Mouse (Mus musculus) forebrain, embryonic 16.5 days (tissue): ENCODE measurements at regions not wholly inside any gene's neighbourhood (a gene's known extent, or its start where the extent isn't known, plus 50 kb on each side); places are given as distances from the start of the nearest gene placed in this dataset.

Experiments
- ATAC-seq: fragments of 200-750 bp; cut with Nextera tagmentation; 2 replicates; pipeline ENCODE4 v1.8.0; 2017; ENCODE audit warnings: mild to moderate bottlenecking, moderate library complexity
- H3K27ac ChIP-seq: fragments of 300-500 bp; sonication (generic); 2 replicates; pipeline ENCODE4 v1.5.1; 2014; ENCODE audit warnings: low read length, control low read depth
- H3K27me3 ChIP-seq: fragments of 300-500 bp; sonication (generic); replicated peaks from 2 replicates; pipeline ENCODE4 v1.6.1; 2014; ENCODE audit warnings: low read length; ENCODE audit not compliant: control insufficient read depth, insufficient read depth
- H3K36me3 ChIP-seq: fragments of 300-500 bp; sonication (generic); 2 replicates; pipeline ENCODE4 v1.6.1; 2014; ENCODE audit not compliant: control insufficient read depth, insufficient read depth
- H3K4me1 ChIP-seq: fragments of 300-500 bp; sonication (generic); replicated peaks from 2 replicates; pipeline ENCODE4 v1.6.1; 2014; ENCODE audit warnings: low read length; ENCODE audit not compliant: control insufficient read depth, insufficient read depth
- H3K4me2 ChIP-seq: fragments of 300-500 bp; sonication (generic); 2 replicates; pipeline ENCODE4 v1.6.1; 2014; ENCODE audit warnings: mild to moderate bottlenecking, low read length, control low read depth
- H3K4me3 ChIP-seq: fragments of 300-500 bp; sonication (generic); replicated peaks from 2 replicates; pipeline ENCODE4 v1.5.1; 2014; ENCODE audit warnings: mild to moderate bottlenecking, low read length, control low read depth
- H3K9ac ChIP-seq: fragments of 300-500 bp; sonication (generic); replicated peaks from 2 replicates; pipeline ENCODE4 v1.6.1; 2014; ENCODE audit warnings: low read depth, low read length, control low read depth
- H3K9me3 ChIP-seq: fragments of 300-500 bp; sonication (generic); 2 replicates; pipeline ENCODE4 v1.6.1; 2016; ENCODE audit warnings: low read length; ENCODE audit not compliant: control insufficient read depth
- WGBS: fragments of 180-500 bp; shearing (Covaris S2); extraction: QIAGEN DNeasy Blood & Tissue Kit; methylation state at CpG from one replicate; pipeline ENCODE4 v1.1.7; 2014; 5-methylcytosine and 5-hydroxymethylcytosine counted together

GRCm38 (mm10) chrX:7474831-7475230 lies 98.6 kb upstream of the Foxp3 start:
- 53% methylated on average over 2 of the region's 2 CpGs for WGBS
- H3K36me3 ChIP-seq: no peaks in the 10 kb centered on the region
- no peak overlapping the region for H3K27ac ChIP-seq

DNA sequence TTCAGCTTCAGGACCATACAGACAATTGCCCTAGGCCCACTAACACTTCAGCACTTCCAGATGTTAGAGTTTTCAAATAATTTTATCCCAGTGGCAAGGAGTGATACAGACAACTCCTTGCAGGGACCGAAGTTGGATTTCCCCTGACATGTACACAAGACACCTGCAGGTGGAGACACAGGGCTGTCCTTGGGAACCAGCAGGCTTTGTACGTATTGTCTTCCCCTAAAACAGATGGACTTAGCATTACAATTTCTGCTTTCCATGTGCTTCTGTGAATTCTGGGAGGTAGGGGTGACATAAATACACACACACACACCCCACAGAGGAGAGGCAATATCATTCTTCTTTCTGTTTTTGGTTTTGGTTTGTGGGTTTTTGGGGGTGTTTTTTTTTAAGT lies 98.2 kb upstream of the Usp27x start:
- 56% methylated on average over 2 of the region's 2 CpGs for WGBS
- no peaks in the 10 kb centered on the region for H3K36me3 ChIP-seq
- H3K27ac ChIP-seq: no peak overlapping the region
- H3K27me3 ChIP-seq: no peaks in the 10 kb centered on the region
- no peaks in the 10 kb centered on the region for H3K9me3 ChIP-seq
- H3K4me1 ChIP-seq: no peaks in the 10 kb centered on the region
- ATAC-seq: peak; percentile 73
- no peak overlapping the region for H3K4me2 ChIP-seq
- no peak overlapping the region for H3K4me3 ChIP-seq
- H3K9ac ChIP-seq: no peak overlapping the region

More at GRCm38 (mm10) chrX:7474831-7475230, 98.6 kb upstream of the Foxp3 start:
- Histone ChIP-seq H3K4me3 (no peak overlapping the region), H3K27me3 (no peaks in the 10 kb centered on the region), H3K9me3 (no peaks in the 10 kb centered on the region), H3K9ac (no peak overlapping the region), H3K4me2 (no peak overlapping the region), H3K4me1 (no peaks in the 10 kb centered on the region)
- ATAC-seq: peak; percentile 76

GRCm38 (mm10) chrX:7469801-7470200 lies 94.2 kb upstream of the Usp27x start:
- Histone ChIP-seq H3K4me3 (no peak overlapping the region), H3K9me3 (no peaks in the 10 kb centered on the region), H3K27ac (no peak overlapping the region), H3K4me2 (no peak overlapping the region), H3K27me3 (no peaks in the 10 kb centered on the region), H3K4me1 (no peaks in the 10 kb centered on the region), H3K9ac (no peak overlapping the region), H3K36me3 (no peaks in the 10 kb centered on the region)
- WGBS: 77% methylated on average over 1 of the region's 1 CpGs
- ATAC-seq: no peak

GRCm38 (mm10) chrX:7467985-7468384 lies 92.4 kb upstream of the Usp27x start:
- no peaks in the 10 kb centered on the region for H3K9me3 ChIP-seq
- ATAC-seq: no peak
- 35% methylated on average over 1 of the region's 1 CpGs for WGBS
- H3K9ac ChIP-seq: no peak overlapping the region
- no peak overlapping the region for H3K27ac ChIP-seq
- H3K36me3 ChIP-seq: no peaks in the 10 kb centered on the region
- H3K4me2 ChIP-seq: no peak overlapping the region
- no peak overlapping the region for H3K4me3 ChIP-seq
- no peaks in the 10 kb centered on the region for H3K27me3 ChIP-seq
- no peaks in the 10 kb centered on the region for H3K4me1 ChIP-seq

DNA sequence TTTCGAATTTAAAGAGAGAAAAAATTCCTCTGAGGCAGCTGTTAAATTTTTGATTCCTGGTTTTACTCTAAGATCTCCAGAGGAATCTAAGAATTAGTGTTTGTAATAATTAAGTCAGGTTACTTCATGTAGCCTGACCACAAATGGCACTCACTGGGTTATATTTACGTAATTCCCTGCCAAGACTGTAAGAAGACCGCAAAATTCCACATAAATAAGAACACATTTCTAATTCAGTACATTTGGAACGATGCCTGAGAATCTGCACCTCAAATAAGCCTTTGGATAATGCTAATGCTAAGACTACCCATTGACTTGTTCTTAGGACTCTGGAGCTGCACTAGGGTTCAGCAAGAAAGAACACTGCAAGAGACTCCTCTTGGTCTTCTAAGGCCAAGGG lies 81.2 kb upstream of the Usp27x start:
- no peaks in the 10 kb centered on the region for H3K36me3 ChIP-seq

DNA sequence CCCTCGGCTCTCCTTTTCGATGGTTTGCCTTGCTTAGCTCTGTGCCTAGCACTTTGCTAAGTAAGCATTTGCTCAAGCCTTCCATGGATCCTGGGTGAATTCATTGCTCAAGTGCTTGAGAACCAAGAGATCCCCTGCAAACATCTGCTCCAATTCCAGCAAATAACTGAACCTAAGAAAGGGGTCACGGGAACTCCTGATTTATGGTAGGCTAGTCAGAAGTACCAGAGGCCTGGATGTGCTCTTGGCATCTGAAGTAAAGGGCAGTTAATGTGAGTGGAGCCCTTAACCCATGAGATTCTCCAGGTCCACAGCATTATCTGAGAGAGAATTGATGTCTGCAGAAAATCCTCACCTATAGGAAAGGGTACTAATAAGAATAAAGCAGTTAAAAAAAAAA lies 69.4 kb upstream of the Usp27x start:
- no peaks in the 10 kb centered on the region for H3K36me3 ChIP-seq
- H3K4me3 ChIP-seq: no peak overlapping the region
- no peaks in the 10 kb centered on the region for H3K9me3 ChIP-seq
- no peak overlapping the region for H3K9ac ChIP-seq
- no peak for ATAC-seq
- 84% methylated on average over 3 of the region's 3 CpGs for WGBS
- no peak overlapping the region for H3K27ac ChIP-seq
- H3K27me3 ChIP-seq: no peaks in the 10 kb centered on the region
- H3K4me1 ChIP-seq: no peaks in the 10 kb centered on the region
- no peak overlapping the region for H3K4me2 ChIP-seq

More for the DNA sequence above, 81.2 kb upstream of the Usp27x start:
- Histone ChIP-seq H3K9ac (no peak overlapping the region), H3K27ac (no peak overlapping the region), H3K9me3 (no peaks in the 10 kb centered on the region), H3K27me3 (no peaks in the 10 kb centered on the region), H3K4me3 (no peak overlapping the region), H3K4me1 (no peaks in the 10 kb centered on the region), H3K4me2 (no peak overlapping the region)
- ATAC-seq: no peak
- 63% methylated on average over 4 of the region's 4 CpGs for WGBS

DNA sequence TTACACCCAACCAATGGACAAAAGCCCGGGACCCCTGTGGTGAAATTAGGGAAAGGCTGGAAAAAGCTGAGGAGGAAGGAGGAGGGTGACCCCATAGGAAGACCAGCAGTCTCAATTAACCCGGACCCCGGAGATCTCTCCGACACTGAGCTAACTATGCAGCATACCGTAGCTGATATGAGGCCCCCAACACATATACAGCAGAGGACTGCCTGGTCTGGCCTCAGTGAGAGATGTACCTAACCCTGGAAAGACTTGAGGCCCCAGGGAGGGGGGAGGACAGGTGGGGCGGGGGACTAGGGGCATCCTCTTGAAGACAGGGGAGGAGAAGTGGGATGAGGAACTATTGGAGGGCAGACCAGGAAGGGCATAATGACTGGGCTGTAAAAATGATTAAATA lies 69.0 kb upstream of the Usp27x start:
- Histone ChIP-seq H3K27ac (no peak overlapping the region), H3K4me1 (no peaks in the 10 kb centered on the region), H3K27me3 (no peaks in the 10 kb centered on the region), H3K4me2 (no peak overlapping the region), H3K36me3 (no peaks in the 10 kb centered on the region), H3K9me3 (no peaks in the 10 kb centered on the region), H3K4me3 (no peak overlapping the region), H3K9ac (no peak overlapping the region)
- WGBS: 39% methylated on average over 6 of the region's 6 CpGs
- ATAC-seq: no peak

DNA sequence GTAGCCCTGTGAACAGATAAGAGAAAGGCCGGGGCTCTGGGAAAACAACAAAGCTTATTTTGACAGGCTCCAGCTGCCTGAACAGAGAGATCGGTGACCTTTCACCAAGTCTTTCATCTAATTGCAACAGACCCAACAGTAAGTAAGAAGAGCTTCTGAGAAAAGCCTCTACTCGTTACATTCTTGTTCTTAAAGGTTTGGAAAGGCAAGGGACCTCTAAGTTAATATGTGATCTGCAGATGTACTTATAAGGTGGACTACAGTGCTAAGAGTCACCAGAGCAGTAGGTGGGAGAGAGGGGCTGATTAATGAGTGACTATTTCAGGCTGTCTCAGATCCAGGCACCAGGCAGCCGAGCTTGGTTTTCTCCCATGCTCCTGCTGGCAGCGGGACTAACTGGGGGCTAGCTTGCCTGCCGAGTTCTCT lies 68.4 kb upstream of the Usp27x start:
- Histone ChIP-seq H3K4me2 (no peak overlapping the region), H3K4me3 (no peak overlapping the region), H3K27ac (no peak overlapping the region), H3K9ac (no peak overlapping the region), H3K27me3 (no peaks in the 10 kb centered on the region), H3K4me1 (no peaks in the 10 kb centered on the region), H3K36me3 (no peaks in the 10 kb centered on the region), H3K9me3 (no peaks in the 10 kb centered on the region)
- 24% methylated on average over 6 of the region's 6 CpGs for WGBS
- no peak for ATAC-seq

GRCm38 (mm10) chrX:7435375-7436042 lies 59.9 kb upstream of the Usp27x start:
- H3K9ac ChIP-seq: no peak overlapping the region
- H3K36me3 ChIP-seq: no peaks in the 10 kb centered on the region
- H3K4me1 ChIP-seq: no peaks in the 10 kb centered on the region
- no peaks in the 10 kb centered on the region for H3K9me3 ChIP-seq
- no peak for ATAC-seq
- WGBS: 86% methylated on average over 2 of the region's 2 CpGs
- H3K4me3 ChIP-seq: no peak overlapping the region
- no peaks in the 10 kb centered on the region for H3K27me3 ChIP-seq
- no peak overlapping the region for H3K27ac ChIP-seq
- H3K4me2 ChIP-seq: no peak overlapping the region

DNA sequence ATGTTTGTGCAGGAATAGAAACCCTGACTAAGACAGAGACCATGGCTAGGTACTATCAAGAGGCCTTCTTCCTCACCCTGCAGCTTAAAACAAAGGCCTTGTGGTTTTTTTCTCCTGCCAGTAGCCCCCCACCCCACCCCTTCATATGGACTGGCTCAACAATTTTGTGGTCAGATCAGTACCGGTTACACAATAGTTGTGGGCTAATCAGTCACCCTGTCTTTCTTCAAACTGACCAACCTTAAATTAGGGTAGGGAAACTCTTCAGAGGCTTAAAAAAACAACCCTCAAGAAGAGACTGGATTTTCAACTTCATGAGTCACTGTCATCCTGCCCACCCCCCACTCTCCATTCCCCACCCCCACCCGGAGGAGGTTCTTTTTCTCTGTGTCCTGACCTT lies 58.6 kb upstream of the Usp27x start:
- H3K36me3 ChIP-seq: no peaks in the 10 kb centered on the region
- H3K4me2 ChIP-seq: no peak overlapping the region
- WGBS: 57% methylated on average over 2 of the region's 2 CpGs
- ATAC-seq: no peak
- H3K4me1 ChIP-seq: peaks cover 3% of the 10 kb centered on the region
- no peaks in the 10 kb centered on the region for H3K9me3 ChIP-seq
- no peak overlapping the region for H3K9ac ChIP-seq
- no peak overlapping the region for H3K4me3 ChIP-seq
- H3K27me3 ChIP-seq: no peaks in the 10 kb centered on the region
- no peak overlapping the region for H3K27ac ChIP-seq
